Mouse (Mus musculus) thymus, postnatal 0 days (tissue): ENCODE measurements around the gene Nfyc. TPM values are rescaled to one million over a fixed set of nuclear protein-coding genes. Genes with fewer than 3 reads are reported as not detected.

Source experiments
- DNase-seq: peaks from one replicate; pipeline ENCODE4 v3.0.0-alpha.2; 2015; ENCODE audit warnings: low spot score
- polyA plus RNA-seq: library from polyadenylated mRNA; unstranded; fragments of >200 nt; fragmentation: Nextera tagmentation; extraction: Ambion mirVana; gene quantifications from 2 replicates; pipeline ENCODE4 v1.2.1, GENCODE M21; 2015

Gene Nfyc
- polyA plus RNA-seq, 1 experiment from 2014 or later, result 85.3 TPM

GRCm38 (mm10) chr4:120825577-120826326 lies 5.6 kb downstream of the Nfyc start:
- DNase-seq, result peak; percentile 99

DNA sequence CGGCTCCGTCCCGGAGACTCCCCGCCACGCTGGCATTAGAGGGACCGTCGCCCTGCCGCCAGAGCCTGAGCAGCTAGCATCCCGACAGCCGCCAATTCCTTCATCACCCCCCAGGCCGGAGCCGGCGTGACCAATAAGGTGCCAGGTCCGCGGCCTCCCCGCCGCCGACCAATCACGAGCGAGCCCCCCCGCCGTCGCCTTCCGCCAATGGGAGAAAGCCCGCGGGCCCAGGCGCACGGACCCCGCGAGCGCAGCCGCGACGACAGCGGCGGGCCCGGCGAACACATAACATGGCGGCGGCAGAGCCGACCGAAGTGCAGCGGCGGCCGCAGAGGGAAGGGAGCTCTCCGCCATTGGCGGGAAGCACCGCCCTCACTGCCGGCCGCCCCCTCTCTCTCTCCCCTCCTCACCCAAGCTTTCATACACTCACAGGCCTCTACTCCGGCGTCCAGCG lies 6.2 kb downstream of the Nfyc start:
- peak; percentile 86 for DNase-seq

DNA sequence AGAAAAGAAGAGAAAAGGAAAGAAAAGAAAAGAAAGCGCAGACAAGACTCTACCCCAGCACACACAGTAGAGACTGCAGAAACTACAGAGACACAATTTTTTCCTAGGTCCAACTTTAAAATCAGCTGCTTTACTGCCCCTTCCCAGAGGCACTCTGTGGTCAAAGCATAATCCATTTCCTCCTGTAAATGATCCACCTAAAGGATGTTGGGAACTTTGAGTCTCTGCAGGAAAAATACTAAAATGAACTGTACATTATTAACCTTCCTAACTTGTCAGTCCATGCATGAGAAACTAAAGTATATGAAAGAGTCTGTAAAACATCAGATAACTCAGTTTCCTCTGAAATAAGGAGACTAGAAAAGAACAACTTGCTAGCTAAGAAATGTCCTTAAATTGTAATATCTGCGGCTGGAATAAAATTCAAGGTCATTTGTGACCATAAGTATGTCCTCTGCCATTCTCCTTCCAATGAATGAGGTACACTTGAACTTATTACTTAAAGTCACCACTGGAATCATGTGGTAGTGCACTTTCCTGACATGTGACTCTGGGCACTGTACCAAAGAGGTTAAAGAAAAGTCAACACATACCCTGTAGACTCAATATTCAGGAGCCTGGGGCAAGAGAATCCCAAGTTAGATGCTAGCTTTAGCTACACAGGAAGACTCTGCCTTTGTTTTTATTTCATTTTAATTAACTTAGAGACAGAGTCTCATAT lies 9.0 kb downstream of the Nfyc start:
- DNase-seq, result no peak

DNA sequence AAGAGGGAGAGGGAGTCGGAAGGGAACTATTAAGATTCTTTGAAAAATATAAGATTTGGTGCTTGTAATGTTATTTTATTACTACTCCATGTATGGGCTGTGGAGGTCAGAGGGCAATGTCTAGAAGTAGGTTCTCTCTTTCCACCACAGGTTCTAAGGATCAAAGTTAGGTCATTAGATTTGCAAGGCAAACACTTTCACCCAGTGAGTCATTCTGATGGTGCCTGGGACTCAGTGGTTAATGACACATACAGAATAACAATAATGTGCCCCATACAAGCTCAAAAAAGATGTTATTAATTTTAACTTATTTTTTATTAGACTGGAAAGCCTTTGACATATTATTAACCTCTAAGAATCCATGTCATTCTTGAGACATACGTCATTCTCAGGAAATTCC lies 11.5 kb downstream of the Nfyc start:
- DNase-seq, result no peak

GRCm38 (mm10) chr4:120819296-120819695 lies 12.1 kb downstream of the Nfyc start:
- no peak for DNase-seq

DNA sequence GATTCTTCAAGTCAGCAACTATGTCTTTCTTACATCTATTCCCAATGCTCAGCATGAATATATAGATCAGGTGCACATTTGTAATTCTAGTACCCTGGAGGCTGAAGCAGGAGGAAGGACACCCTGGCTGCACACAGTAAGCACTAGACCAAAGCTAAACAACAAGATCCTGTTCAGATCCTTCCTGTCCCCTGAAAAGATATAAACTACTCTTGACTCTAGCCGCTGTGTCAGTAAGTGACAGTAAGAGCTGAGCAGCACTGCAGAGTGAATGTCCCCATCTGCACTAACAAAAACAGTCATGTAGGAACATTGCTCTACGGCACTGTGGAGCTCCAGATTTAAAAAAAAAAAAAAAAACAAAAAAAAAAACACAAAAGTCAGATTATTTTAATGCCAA lies 13.4 kb downstream of the Nfyc start:
- DNase-seq, result no peak

GRCm38 (mm10) chr4:120817002-120817774 lies 14.2 kb downstream of the Nfyc start:
- DNase-seq, result peak; percentile 2

DNA sequence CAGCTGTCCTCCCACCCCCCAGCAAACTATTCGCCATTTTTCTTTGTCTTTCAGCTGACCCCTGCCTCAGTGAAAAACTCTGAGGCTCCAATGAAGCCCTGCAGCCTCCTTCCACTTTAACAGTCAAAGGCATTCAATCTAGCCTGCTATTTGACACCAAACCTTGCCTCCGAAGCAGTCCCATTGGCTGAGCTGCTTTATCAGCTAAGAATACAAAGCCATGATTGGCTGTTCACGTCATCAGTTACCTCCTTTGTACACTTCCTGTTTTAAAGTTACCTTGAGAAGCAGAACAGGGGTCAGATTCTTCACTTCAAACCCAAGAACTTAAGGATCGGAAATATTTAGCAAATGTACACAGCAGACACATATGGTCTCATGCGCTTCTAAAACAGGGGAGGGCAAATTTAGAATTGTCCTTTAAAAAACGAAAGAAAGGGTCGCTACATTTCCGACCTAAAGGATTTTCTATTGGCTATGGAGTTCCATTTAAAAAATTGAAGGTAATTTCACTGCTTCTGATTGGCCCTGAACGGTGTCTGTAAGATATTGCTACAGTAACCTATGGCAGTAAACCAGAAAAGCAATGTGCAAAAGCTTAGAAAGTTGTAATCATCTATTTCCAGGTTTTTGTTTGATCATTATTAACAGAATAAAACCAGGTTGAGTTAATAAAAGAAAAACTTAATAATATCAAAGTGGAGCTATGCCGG lies 15.6 kb downstream of the Nfyc start:
- peak; percentile 91 for DNase-seq

DNA sequence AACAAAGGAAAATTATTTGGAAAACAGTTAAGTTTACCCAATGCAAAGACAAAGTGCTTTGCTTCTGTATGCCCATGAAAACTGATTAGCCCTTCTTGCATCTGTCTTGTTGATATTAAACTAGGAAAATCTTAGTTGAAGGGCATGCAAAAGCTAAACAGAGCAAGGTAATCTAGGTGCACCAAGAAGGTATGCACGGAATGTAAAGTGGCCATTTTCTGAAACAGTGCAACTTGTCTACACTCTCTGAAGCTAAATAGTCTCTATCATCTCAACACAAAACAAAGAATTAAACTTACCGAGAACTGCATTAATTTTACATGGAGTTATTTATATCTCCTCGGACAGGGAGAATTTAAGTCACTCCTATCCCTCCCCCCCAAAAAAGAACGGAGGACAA lies 16.2 kb downstream of the Nfyc start:
- DNase-seq, result no peak

GRCm38 (mm10) chr4:120814171-120814570 lies 17.2 kb downstream of the Nfyc start:
- no peak for DNase-seq

- DNase-seq, result no peak
These were observed 17.6 kb downstream of the Nfyc start for GRCm38 (mm10) chr4:120813762-120814161.

GRCm38 (mm10) chr4:120805816-120806215 lies 25.6 kb downstream of the Nfyc start:
- DNase-seq, result no peak

- DNase-seq, result peak; percentile 33
These were observed 29.9 kb downstream of the Nfyc start for GRCm38 (mm10) chr4:120801446-120801845.

DNA sequence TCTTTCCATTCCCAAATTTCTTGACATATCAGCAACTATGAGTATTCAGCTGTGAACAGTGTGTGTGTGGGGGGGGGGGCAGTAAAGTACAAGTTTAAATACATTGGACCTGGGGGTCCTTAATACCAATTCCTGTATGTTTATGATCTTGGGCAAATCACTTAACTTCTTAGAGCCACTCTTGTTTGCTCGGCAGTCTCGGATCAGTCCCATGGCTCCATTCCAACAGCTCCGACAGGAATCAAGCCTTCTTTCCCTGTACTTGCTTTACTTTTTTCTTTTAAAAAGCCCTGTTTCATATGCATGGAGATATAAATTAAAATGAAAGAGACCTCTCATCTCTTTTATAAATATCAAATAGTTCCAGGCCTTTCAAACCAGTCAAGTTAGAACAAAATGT lies 30.7 kb downstream of the Nfyc start:
- no peak for DNase-seq

GRCm38 (mm10) chr4:120799680-120800166 lies 31.6 kb downstream of the Nfyc start:
- DNase-seq, result no peak

DNA sequence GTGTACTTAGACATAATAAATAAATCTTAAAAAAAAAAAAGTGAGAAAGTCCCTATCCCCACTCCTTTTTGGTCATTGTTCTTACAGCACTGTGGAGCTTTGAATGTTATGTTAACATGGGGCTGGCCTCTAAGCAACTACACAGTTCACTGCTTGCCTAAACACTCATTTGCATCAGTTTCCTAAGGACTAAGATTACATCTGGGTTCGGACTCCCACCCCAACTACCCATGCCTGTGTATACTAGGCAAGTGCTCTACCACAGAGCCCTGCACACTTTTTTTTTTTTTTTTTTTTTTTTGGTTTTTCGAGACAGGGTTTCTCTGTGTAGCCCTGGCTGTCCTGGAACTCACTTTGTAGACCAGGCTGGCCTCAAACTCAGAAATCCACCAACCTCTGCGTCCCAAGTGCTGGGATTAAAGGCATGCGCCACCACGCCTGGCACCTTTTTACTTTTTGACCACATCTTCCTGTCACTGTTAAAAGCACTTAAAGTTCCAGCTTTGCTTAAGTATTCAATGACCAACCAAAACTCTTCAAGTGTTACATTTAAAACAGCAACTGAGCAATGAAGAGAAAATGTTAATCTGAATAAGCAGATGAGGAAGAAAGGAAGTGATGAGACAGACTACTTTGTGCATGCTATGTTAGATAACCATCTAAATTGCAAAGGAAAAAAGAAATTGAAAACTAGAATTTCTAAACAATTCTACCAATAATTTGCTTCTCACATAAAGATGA lies 33.2 kb downstream of the Nfyc start:
- DNase-seq, result no peak

DNA sequence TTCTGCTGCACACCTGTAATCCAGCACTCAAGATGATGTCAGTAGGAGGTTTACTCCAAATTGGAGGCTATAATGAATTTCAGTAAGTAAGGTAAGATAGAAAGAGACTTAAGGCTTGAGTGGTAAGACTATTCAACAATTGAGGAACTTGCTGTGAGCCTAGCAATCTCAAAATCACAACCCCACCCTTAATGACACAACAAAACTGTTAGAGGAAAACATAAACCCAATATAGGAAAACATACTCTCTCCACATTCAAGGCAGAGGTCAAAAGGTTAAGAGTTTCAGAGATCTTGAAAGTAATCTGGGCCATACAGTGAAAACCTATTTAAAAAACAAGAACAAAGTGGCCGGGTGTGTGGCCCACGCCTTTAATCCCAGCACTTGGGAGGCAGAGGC lies 34.7 kb downstream of the Nfyc start:
- DNase-seq, result no peak

DNA sequence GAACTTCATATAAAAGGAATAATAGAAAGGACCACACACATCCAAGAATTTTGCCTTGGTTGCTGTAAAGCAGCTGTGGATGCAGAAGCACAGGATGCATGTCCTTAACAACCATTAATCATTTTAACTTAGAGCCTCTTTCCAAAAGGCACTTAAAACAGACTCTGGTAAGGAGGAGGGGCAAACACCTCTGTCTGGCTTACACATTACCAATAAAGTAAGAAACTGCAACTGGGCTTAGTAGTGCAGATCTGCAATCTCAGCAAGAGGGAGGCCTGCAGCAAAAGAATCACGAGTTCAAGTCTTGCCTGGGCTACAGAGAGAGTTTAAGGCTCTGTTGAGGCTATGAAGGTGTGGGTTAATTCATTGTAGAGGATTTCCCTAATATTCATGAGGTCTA lies 35.7 kb downstream of the Nfyc start:
- DNase-seq, result no peak

DNA sequence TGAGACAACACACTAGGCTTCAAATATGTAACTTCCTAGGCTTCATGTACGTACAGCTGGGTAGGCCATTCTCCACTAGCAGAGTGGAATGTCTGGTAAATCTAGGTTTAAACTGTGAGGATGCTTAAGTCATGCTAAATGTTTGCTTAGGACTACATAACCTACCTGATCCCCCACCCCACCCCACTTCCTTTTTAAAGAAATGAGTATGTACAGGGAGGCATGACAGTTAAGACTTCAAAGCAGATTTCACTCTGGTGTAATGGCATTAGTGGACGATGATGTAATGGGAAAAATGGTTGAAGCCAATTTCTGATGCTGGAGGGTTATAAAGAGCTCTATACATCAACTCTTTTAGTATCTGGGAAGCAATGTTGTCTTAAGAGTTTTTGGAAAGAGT lies 38.5 kb downstream of the Nfyc start:
- DNase-seq, result no peak

DNA sequence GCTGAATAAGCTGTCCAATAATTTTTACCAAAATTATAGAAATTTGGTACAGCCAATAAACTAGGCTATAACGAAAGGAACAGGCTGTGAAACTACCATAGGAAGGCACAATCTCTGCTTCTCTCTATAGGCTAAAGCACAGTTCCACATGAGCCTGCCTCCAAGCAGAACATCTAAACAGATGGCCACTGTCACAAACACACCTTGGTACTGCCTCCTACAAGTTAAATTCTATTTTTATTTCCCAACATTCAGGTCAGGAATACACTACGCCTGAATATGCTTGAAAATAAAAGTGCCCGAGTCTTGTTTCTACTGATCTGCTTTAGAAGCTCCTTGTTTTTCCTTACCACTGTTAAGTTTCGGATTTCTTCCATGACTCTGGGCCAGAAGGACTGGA lies 41.3 kb downstream of the Nfyc start:
- no peak for DNase-seq

- no peak for DNase-seq
These were observed 75.6 kb downstream of the Nfyc start for GRCm38 (mm10) chr4:120755801-120756200.
